In the genomic region with DNA sequence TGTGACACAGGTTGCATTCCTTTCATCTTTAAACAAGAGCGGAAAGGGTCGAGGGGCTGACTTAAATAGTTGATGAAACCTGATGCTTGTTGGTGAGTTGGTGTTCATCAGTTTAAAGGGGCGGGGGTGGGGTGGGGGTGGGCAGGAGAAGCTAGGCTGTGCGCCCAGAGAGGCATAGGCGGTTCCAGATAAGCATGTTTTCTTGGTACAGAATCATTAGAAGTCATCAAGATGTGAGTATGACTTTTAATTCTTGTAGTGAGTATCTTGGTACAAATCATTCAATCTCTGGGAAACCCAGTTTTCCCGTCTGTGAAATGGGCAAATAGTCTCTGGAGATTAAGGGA, we compare ENCODE assay signal across 1 mouse cellular context.
TF ChIP-seq lines count a peak whose summit lies in the region.

No protein-coding gene starts in this region.

TF ChIP-seq in MEL, 35 proteins besides CTCF, POLR2A, EP300 and RAD21:
- TF ChIP-seq ETS1 (IDR thresholded peaks at IDR 0.05; ENCODE audit: low read depth, low read length) (no peak), UBTF (IDR thresholded peaks at IDR 0.05; ENCODE audit: borderline replicate concordance, insufficient read depth, low read depth, low read length) (no peak), GABPA (IDR thresholded peaks at IDR 0.05; ENCODE audit: low read depth, low read length) (no peak), NRF1 (IDR thresholded peaks at IDR 0.05; ENCODE audit: insufficient read depth, low read depth, low read length, poor library complexity, severe bottlenecking) (no peak), USF1 (IDR thresholded peaks at IDR 0.05; ENCODE audit: low read depth, low read length) (no peak), TBP (IDR thresholded peaks at IDR 0.05; ENCODE audit: low read depth, low read length) (no peak), TCF12 (IDR thresholded peaks at IDR 0.05; ENCODE audit: low read depth, low read length) (0 out of 2 replicates have a peak, but pooled peaks have one; percentile 6), RCOR1 (IDR thresholded peaks at IDR 0.05; ENCODE audit: low read depth, low read length) (peak; percentile 42), GATA1 (IDR thresholded peaks at IDR 0.05; ENCODE audit: low read depth, low read length) (peak; percentile 37; the same call in 1 of the 2 replicates), ZNF384 (IDR thresholded peaks at IDR 0.05; ENCODE audit: low read depth, low read length) (no peak), BHLHE40 (IDR thresholded peaks at IDR 0.05; ENCODE audit: borderline replicate concordance, low read depth, low read length) (0 out of 2 replicates have a peak, but pooled peaks have one; percentile 9)
TF ChIP-seq in MEL: peak in this region for 4.
